In genomic region chr5:134951053-134951884, GRCm38 (mm10) we compare ENCODE assay signal across 1 mouse cellular context.
TF ChIP-seq lines count a peak whose summit lies in the region.

No protein-coding gene starts in this region.

TF ChIP-seq in CH12.LX, 34 proteins besides CTCF, POLR2A, EP300 and RAD21 (continued from another document):
- no peak for TF ChIP-seq MXI1 (IDR thresholded peaks at IDR 0.05; ENCODE audit: low read depth, low read length)
- TF ChIP-seq MYC (IDR thresholded peaks at IDR 0.05; ENCODE audit: low read depth, low read length), result 0 out of 2 replicates have a peak, but pooled peaks have one; percentile 56
- TF ChIP-seq RCOR1 (conservative IDR thresholded peaks at IDR 0.05; ENCODE audit: low read depth, low read length), result no peak
- no peak for TF ChIP-seq USF1 (IDR thresholded peaks at IDR 0.05; ENCODE audit: low read depth, low read length)
- TF ChIP-seq GABPA (IDR thresholded peaks at IDR 0.05; ENCODE audit: insufficient replicate concordance, low read depth, low read length), result no peak
- no peak for TF ChIP-seq ZC3H11A (IDR thresholded peaks at IDR 0.05; ENCODE audit: low read depth, low read length)
- peak; percentile 87 for TF ChIP-seq CHD2 (IDR thresholded peaks at IDR 0.05; ENCODE audit: low read length)
- no peak for TF ChIP-seq ZMIZ1 (IDR thresholded peaks at IDR 0.05; ENCODE audit: low read depth, low read length)
- TF ChIP-seq BHLHE40 (IDR thresholded peaks at IDR 0.05; ENCODE audit: low read depth, low read length), result peak; percentile 13; the same call in 1 of the 2 replicates
- TF ChIP-seq TCF12 (IDR thresholded peaks at IDR 0.05; ENCODE audit: low read depth, low read length), result peak; percentile 40; the same call in 1 of the 2 replicates
